Mouse (Mus musculus) liver, adult 2 months (tissue): ENCODE results near the gene Tspo.

Experiments
- CTCF ChIP-seq: fragments of 200-500 bp; IDR thresholded peaks from 2 replicates; pipeline ENCODE4 v1.5.1; 2011; ENCODE audit warnings: low read depth, low read length, control low read depth
- POLR2A ChIP-seq: fragments of 200-500 bp; IDR thresholded peaks from 2 replicates; pipeline ENCODE4 v1.6.1; 2011; ENCODE audit warnings: low read length, control low read depth; ENCODE audit not compliant: insufficient read depth; ENCODE audit errors: extremely low read depth

DNA sequence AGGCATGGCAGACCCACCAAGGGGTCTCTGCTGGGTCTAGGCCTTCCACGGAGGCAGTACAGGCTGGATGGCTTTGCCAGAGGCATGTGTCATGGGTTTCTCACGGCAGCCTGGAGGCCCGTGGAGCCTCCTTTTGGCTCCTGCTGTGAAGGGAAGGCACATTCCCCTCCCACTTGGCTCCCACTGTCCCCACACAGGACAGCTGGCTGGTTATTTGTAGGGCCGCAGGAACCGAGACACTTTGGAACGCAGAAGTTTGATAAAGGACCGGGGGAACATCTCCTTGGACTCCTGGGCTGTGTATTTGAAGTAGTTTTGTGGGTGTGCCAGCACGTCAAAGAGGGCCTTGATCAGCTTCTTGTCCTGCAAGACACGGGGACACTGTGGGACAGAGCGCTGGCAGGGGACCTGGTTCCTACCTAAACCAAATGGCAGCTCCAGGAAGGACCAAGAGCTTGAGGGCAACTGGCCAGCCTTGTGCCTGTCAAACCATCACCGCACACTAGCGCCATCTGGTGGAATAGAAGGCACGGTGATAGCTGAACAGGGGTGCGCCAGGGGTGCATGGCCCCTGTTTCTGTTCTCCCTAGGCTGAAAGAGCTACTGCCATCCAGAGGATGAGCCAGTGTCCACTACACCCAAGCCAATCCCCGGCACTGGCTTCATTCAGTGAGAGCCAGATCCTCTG is 43.9 kb downstream of the Tspo start:
- TF ChIP-seq CTCF (peak; percentile 93), POLR2A (no peak)
